Mouse (Mus musculus) monocyte, adult 2 months (primary cell): ENCODE data around the gene Dhtkd1.

Source experiments
- DNase-seq, 2 experiments: peaks; one replicate each; pipeline ENCODE4 v3.0.0; 2022; ENCODE audit warnings: low spot score in 2 of 2, low read depth in 1 of 2

The Dhtkd1 gene

DNA sequence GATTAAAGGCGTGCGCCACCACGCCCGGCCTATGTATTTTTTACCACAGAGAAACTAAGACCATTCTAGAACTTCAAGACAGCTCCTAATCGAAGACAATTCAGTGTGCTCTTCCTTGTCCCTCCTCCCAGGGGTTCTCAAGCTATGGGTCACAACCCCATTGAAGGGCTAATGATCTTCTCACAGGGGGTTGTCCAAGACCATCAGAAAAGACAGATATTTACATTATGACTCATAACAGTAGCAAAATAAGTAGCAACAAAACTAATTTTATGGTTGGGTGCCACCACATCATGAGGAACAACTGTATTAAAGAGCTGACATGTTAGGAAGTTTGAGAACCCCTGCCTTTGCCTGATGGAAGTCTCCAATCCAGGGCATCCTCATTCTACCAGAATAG is 10.7 kb downstream of the Dhtkd1 start:
- no peak for DNase-seq

DNA sequence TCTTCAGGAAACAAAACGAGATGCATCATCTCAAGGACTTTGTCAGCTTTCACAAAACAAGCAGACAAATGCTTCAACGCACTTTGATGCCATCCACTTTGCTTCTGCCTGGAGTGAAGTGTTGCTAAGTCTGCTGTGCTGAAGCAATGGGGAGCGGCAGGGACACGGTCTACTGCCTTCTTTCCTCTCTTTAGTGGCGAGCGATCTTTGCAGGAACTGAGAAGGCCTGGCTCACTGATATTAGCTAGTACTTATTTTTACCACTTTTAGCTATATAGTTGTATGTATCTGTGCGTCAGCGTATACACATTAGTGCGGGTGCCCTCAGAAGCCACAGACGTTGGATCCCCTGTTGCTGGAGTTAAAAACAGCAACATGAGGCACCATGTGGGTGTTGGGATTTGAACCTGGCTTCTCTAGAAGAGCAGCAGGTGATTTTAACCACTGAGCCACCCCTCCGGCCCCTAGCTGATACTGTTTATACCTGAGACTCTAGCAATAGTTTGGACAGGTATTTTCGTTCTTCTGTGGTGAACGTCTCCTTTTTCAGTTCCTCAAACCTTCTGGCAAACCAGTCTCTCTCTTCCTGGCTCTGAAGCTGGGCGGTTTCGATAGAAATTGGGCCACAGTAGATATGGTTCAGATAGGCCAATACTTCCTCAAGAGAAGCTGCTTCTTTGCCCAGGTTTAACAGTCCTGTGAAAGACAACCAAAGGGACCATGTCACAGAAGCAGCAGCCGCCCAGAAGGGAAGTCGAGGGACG is 12.1 kb downstream of the Dhtkd1 start:
- no peak for DNase-seq

DNA sequence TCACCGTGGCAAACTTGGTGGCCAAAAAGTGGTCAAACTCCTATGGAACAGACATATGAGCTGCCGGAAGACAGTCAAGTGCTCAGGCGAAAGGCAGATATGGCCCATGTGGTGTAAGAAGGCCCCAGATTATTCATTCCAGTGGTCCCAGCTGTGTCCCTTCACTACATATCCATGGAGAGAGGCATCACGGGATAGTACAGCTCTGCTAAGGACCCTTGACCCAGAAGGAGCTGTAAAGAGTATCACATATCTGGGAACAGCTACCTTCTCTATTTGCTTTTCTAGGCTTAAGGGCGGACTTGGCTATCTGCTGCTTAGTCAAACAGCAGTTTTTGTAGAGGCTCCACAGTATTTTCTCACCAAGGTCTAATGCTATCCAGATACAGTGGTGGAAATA is 12.8 kb downstream of the Dhtkd1 start:
- DNase-seq: no peak

DNA sequence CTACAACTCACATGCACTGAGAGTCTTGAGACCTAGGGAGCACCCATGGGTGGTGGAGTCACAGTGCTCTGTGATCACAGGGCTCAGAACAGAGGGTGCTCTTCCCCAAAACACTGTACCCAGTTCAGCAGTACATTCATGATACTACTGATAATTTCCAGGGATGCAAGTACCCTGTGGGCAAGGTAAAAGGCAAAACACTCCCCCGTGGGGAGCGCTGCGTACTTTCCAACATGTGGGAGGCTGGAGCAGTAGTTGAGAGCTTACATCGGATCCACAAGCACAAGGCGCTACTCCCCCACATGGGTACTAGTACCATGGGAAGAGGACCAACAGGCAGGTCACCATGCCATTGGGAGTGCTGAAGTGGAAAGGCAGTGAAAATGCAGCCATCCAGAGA is 15.1 kb downstream of the Dhtkd1 start:
- DNase-seq: no peak

DNA sequence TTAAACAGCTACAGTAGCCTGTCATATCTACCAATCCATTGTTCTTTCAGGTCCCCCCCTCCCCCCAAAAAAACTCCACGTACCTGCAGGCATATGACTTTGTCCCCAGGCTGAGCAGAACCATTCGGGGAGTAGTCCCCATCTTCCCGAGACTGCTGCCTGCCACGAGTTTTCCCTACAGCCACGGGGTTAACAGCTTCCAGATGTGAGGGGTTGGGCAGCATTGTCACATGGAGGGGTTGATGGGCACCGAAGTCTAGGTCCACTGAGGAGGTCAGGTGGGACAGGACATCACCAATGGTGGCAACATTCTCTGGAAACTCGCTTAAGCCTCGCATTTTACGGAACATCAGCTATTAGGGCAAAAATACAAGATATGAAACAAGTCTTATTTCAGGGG is 18.8 kb downstream of the Dhtkd1 start:
- no peak for DNase-seq

DNA sequence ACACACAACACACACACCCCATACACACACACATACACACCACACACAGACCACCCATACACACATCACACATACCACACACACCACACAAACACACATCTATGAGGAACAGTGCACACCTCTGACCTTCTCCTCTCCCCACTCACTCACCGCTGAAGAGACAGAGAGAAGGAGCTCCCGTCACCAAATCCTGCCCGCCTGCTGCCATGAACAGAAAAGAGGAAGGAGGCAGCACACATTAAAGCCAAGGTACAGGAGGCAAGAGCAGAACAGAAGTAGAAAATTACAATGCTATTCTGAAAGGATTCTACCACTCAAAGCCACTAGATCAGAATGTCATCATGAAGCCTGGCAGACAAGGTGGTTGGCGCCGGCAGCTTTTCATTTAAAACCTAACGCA is 19.8 kb downstream of the Dhtkd1 start:
- DNase-seq: no peak

DNA sequence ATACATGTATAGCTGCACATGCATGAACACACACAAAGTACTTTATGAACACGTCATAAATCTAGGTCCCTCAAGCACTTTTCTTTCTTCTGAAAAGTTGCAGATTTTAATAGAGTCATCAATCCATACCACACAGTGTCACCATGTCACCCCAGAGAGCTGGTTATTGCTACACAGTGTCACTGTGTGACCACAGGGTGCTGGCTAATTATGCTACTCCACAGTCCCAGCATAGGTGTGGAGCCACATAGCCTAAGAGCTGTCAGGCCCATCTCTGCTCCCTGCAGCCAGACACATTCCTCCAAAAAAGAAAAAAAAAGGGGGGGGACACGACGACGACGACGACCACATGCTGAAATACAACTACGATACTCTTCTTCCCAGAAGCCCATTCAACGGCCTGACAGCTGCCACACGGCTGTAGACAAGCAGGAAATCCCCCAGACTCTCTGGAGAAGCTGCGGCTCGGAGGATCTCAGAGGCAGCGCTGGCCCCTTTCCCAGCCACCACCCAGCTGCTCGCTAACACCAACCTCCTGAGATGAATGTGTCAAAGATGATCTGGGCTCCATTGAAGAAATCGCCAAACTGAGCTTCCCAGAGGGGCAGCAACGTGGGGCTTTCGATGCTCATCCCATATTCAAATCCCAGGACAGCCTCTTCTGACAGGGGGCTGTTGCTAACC is 31.2 kb downstream of the Dhtkd1 start:
- DNase-seq: no peak

DNA sequence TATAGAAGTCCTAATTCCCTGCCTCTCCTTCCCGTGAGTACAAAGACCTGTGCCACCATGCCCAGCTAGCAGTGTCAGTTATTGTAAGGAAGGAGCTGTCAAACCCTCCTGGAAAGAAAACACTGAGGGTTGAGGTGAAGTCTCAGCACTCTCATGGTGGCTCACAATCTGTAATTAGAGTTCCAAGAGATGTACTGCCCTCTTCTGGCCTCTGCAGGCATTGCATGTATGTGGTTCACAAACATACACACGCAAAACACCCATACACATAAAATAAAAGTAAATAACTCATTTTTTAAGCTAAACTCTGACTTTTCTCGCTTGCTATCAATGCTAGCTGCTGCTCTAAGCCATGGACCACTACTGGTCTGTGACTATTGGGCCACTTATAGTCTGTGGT is 36.0 kb downstream of the Dhtkd1 start:
- peak in 1 of 2 experiments; percentile 21 for DNase-seq

DNA sequence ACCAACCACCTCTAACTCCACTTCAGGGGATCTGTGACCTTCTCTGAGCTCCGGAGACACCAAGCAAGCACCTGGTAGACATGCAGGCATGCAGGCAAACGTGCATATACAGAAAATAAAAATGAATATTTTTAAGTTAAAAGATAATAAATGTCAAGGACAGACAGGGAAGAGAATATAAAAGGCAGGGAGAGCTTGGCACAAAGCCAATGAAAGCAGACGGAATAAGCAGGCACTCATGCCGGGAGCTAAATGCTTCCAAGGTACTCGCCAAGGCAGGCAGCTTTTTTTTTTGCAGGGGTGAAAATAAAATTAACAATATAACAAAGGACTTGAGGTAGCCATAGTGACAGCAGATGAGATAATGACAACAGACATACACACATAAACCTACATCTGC is 36.5 kb downstream of the Dhtkd1 start:
- DNase-seq: no peak

DNA sequence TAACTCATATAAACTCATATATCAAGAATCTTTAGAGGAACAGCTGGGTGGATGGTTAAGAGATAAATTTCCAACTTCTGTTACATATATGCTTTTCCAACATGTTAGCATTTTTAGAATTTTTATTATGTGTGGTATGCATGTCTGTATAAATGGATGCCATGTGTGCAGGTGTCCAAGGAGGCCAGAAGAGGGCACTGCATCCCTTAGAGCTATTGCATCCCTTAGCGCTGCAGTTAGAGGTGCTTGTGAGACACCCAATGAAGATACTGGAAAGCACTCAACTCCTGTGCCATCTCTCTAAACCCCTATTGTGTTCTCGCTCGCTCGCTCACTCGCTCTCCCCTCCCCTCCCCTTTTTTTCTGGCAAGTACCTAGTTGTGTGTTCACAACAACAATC is 42.4 kb downstream of the Dhtkd1 start:
- DNase-seq: no peak

DNA sequence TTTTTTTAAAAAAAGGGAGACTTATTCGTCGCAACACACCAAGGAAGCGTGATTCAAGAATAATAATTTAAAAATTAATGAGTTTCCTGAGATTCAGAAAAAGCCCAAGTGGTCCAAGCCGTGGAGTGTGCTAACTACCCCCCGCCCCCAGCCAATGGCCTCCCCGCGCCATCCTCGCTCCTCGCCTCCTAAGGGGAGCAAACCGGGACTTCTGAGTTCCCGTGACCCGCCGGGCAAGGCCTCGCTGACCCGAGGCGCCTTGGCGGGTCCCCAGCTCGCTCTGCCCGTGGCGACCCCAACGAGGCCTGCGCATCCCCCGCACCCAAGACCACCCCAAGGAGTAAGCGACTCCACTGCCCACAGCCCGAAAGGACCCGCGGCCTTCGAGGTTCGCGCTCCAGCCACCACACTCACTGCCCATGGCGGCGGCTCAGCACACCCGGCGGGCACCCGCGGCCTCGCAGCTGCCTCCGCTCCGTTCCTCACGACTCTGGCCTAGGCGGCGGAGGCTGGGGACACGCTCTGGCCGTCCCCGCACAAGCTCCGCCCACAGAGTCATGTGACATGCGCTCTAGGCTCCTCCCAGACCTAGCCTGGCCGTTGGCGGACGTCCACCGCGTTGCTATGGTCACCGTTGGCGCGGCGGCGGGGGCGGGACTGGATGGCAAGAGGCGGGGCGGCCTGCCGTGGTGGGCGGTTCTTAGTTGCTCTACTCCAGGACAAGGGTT is 47.6 kb downstream of the Dhtkd1 start, which contains the start of gene Sec61a2:
TSS of gene Sec61a2 (minus strand) at position 590 of the 728 bp plus-strand sequence.
- peak; percentile 96 to 97 for DNase-seq

DNA sequence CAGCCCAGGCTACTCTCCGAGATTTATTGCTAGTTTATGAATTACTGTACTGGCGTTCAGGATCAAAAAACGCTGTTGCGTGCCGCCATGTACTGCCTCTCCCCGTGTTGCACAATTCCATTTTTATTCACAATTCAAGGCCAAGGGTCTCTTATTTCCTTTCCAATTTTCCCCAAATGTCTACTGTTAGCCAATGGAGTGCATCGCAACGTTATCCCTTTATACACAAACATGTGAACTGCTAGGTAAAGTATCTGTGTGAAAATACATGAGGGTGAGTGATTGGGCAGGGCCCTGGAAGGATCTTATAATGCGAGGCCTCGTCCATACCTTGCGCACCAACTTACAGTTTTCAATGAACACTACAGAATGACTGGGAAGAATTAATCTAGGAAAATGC is 48.3 kb downstream of the Dhtkd1 start:
- no peak for DNase-seq

DNA sequence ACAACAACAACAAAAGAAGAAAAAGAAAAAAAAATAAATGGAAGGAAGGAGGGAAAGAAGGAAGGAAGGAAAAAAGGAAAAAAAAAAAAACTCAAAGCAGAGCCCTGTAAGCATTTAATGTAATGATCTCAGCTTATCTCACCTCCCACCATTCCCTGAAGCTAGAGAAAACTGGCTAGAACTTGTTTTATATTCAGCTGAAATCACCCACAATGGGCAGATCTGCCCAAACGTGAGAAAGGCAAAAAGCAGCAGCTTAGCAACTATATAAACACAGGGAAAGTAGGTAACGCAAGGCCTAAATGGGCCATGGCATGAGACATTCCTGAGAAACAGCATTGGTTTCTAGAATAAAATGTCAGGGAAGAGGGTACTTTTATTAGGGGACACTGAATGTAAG is 53.2 kb downstream of the Dhtkd1 start:
- DNase-seq: no peak

DNA sequence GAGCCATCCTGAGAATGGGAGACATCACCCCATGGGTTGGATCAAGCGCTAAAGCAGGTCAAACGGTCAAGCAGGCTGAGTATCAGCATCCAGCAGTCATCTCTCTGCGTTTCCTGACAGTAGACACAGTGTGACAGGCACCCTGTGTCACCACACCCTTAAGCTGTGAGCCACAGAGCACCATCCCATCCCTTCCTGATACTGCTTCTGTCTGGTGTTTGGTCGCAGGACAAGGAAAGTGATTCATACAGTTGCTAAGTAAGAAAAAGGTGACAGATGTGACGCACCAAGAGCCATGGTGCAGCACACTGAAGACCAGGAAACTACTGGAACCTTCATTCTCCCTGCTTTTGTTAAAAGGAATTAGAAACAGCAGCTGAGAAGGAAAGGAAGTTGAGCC is 53.7 kb downstream of the Dhtkd1 start:
- DNase-seq: no peak

DNA sequence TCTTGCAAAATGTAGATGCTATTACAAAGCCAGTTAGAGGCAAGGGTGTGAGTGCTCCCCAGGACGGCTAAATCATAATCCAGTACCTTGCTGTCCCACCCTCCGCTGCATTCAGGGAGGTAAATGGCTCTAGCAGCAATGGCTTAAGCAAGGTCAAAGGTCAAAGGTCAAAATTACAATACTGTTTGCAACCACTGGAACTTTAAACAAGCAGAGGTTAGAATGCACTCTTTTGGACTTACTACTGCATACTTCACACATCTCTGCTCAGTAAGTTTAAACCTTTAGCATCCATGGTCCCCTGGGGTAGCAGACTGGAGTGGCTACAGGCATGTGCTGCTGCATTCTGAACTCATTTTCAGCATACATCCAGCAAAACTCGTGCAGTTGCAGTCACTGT is 65.1 kb downstream of the Dhtkd1 start:
- DNase-seq: no peak

DNA sequence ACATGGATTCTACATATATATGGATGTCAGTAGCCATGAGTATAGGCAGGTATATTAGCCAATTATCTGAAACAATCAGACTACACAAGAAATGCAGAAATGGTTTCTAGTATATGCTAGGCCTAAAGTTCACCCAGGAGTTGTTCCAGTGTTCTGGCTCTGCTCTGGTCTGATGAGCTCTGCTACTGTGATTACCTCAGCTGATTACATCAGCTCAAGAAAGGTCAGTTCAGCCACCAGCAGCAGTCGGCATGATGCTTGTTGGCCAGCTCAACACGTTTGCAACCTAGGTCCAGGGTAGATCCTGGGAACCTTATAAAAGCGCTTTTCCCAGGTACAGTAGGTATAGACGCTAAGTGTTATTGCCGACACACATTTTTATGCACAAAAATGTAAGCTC is 72.8 kb downstream of the Dhtkd1 start:
- DNase-seq: no peak

DNA sequence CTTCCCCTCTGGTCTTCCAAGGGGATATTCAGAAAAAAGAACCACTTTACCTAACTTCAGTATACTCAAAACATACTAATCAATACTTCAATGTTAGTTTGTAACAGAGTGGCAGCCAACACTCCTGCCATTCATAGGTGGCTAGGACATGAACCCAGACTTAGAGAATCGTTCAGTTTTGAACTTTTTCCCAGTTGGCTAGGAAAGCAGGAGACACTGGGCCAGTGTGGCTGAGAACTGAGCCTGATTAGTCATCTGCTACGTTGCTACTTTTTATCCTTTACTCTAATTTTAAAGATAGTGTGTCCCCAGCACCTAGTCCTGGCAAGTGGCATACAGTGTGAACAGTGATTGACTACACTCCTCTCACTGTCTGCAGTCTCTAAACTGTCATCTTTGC is 74.9 kb downstream of the Dhtkd1 start:
- DNase-seq: no peak

DNA sequence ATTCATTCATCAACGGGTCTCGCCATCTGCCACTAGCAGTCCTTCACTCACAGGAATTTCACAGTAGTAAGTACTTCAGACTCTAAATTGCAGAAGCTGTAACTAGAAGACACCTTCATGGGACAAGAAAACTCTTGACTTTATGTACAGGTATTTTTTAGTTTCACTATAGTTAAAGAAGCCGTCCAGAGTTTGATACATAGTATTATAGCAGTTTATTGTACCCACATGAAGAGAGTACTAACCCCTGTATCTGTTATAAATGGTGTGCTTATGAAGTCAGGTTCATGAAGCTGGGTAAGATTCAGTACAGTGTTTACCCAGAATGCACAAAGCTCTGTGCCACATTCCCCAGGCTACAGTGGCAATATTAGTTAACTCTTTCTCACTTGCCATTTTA is 79.8 kb downstream of the Dhtkd1 start, which contains the start of gene Gm13199:
TSS of gene Gm13199 (minus strand) at position 101 of the 400 bp plus-strand sequence.
- DNase-seq: no peak

DNA sequence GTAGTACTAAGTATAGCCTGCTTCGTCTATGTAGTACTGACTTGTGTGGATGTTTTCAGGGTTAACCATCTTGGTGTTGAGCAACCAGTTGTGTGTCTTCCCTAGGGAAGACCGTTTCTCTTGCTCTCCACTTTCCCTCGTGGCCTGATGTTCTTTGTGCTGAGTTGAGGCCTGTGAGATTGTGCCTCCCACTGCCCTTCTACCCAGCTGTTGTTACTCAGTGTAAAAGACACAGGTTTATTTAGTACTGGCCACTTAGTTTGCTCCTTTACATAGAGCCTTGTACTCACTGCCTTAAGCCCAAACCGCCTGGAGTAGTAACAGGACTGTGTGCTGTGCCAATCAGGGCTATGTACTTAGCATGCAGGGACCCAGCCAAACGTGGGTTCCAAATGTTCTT is 90.7 kb downstream of the Dhtkd1 start:
- DNase-seq: no peak

DNA sequence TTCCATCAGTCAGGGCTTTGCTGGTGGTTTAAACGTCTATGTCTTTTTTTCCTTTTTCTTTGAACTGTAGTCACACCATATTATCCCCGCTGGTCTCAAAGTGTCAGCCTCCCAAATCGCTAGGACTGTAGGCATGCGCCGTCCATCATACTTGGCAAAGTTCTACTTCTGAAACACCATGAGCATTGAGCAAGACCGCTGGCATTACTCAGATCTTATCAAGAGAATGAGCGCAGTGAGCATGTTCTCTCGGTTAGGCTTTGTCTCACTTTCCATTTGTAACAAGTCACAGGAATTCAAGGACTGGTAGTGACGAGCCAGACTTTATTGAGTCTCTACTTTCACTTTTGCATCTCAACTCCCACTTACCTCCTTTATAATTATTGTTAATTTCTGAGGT is 91.5 kb downstream of the Dhtkd1 start:
- DNase-seq: no peak
